Mouse (Mus musculus): ENCODE data around the gene Acot3. TPM values are rescaled to one million over a fixed set of nuclear protein-coding genes. Genes with fewer than 3 reads are reported as not detected.
"Not testable (repeated sequence)": the region's sequence is repeated elsewhere in the genome, so short reads cannot be mapped to it uniquely, and the experiment has no call there.

The Acot3 gene
- total RNA-seq, 2 experiments from 2014 or later: 1.7 TPM

GRCm38 (mm10) chr12:84038241-84038640 is 13.7 kb upstream of the Acot3 start, which contains the start of gene Acot4:
TSS of gene Acot4 (plus strand) at chr12:84038379.
- intact Hi-C loops (cut with DNase I): loop anchor here (10.0 kb wide), 1 partner anchor 323 kb away; no protein-coding TSS in a partner anchor
- not testable (repeated sequence) for DNase-seq (ENCODE audit: low spot score)

DNA sequence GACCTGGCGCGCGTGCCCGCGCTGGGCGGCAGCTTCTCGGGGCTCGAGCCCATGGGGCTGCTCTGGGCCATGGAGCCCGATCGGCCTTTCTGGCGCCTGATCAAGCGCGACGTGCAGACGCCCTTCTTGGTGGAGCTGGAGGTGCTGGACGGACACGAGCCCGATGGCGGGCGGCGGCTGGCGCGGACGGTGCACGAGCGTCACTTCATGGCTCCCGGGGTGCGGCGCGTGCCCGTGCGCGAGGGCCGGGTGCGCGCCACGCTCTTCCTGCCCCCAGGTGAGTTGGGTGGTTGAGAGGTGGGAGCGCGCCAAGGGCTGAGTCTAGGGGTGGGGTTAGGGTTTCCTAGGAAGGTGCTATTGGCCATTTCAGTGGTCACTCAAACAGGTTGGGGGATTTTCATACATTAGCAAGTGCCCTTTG is 13.2 kb upstream of the Acot3 start, which contains the start of gene Gm49366:
Gene Gm49366 (plus strand): TSS at position 245 of the 421 bp plus-strand sequence.
- intact Hi-C loops (cut with DNase I): loop anchor here (10.0 kb wide), 1 partner anchor 324 kb away; no protein-coding TSS in a partner anchor
- DNase-seq (ENCODE audit: low spot score): peak; percentile 5

GRCm38 (mm10) chr12:84042248-84042647 is 9.7 kb upstream of the Acot3 start:
- DNase-seq (ENCODE audit: low spot score): no peak
- intact Hi-C loops (cut with DNase I): no loop called here

DNA sequence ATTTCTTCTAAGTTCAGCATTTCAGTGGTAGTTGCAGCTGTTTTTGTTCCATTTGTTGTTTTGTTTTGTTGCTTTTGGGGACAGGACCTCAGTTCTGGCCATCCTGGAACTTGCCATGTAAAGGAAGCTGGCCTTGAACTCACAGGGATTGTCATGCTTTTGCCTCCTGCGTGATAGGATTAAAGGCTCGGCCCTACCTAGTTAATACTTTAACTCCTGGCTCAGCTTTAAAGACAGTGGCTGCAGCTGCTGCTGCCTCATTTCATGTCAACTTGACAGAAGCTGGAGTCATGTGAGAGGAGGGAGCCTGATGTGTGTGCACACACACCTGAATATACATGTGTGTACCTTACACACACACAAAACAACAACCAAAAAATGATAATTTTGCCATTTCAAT is 7.9 kb upstream of the Acot3 start:
- intact Hi-C loops (cut with DNase I): no loop called here
- no peak for DNase-seq (ENCODE audit: low spot score)

- intact Hi-C loops (cut with DNase I): no loop called here
- DNase-seq (ENCODE audit: low spot score): no peak
Observed at GRCm38 (mm10) chr12:84046906-84047305, 5.0 kb upstream of the Acot3 start.

DNA sequence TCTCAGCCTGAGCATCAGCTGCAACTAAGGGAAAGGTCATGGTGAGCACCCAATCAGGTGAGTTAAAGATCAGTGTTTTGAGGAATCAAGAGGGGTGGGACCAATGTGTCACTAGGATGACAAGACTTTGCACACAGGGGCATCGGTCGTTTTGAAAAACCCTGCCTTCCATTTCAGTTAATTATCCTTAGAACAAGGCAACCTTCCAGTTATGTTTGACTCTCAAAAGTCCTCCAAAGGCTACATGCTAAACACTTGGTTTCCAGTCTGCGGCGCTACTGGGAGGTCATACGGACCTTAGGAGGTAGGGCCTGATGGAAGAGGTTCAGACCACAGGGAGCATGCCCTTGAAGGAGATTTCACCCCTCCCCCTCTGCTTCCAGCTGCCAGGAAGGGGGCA is 1.2 kb upstream of the Acot3 start:
- intact Hi-C loops (cut with DNase I); DNase-seq (ENCODE audit: low spot score): not testable (repeated sequence)

DNA sequence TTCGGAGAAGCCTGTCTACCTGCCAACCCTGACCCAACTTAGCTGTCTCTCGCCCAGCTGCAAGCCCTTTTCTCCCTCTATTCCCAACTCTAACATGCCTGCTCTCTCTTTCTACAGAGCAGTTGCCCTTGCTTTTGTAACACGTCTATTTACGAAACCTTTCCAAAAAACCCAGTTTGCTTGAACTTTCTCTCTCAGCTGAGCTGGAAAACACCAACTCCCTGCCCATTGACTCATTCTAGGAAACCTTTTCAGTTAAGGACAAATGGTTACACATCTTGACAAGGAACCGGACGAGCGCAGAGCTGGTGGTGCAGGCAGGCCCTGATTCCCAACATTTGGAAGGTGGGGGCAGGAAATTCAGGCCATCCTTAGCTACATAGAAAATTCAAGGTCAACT is 665 bp downstream of the Acot3 start:
- intact Hi-C loops (cut with DNase I): no loop called here

GRCm38 (mm10) chr12:84053173-84053572 is 1.2 kb downstream of the Acot3 start:
- no peak for DNase-seq (ENCODE audit: low spot score)
- intact Hi-C loops (cut with DNase I): no loop called here

More for the DNA sequence above, 665 bp downstream of the Acot3 start:
- DNase-seq (ENCODE audit: low spot score): no peak

GRCm38 (mm10) chr12:84053679-84054391 is 1.9 kb downstream of the Acot3 start:
- DNase-seq (ENCODE audit: low spot score): no peak

DNA sequence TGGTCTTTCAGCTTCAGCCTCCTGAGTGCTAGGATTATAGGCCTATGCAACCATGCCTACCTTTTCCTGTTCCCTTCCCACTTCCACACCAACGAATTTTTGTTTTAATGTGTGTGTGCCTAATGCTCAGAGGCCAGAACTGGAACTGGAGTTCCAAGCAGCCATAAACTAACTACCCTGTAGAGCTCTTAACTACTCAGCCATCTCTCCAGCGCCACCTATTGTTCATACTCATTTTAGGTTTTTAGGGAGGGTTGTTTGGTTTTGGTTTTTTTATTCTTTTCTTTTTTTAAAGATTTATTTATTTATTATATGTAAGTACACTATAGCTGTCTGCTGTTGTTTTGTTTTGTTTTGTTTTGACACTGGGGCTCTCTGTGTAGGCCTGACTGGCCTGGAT is 9.0 kb downstream of the Acot3 start:
- no peak for DNase-seq (ENCODE audit: low spot score)
- intact Hi-C loops (cut with DNase I): loop anchor here (2.0 kb wide), 1 partner anchor 88 kb away; no protein-coding TSS in a partner anchor

More at GRCm38 (mm10) chr12:84053679-84054391, 1.9 kb downstream of the Acot3 start:
- intact Hi-C loops (cut with DNase I): no loop called here

GRCm38 (mm10) chr12:84062336-84062735 is 10.4 kb downstream of the Acot3 start:
- intact Hi-C loops (cut with DNase I): no loop called here
- DNase-seq (ENCODE audit: low spot score): no peak

DNA sequence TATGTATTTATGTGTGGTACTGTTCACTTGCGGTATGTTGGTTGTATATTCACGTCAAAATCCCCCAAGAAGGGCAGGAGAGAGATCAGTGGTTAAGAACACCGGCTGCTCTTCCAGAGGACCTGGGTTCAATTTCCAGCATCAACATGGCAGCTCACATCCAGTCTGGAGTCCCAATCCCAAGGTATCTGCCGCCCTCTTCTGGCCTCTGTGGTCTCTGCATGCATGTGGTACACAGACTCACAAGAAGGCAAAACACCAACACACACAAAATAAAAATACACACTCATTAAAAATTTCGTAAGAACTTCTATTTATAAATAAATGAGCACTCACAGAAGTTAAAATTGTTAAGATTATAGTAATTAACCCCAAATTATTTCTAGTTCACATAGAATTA is 11.3 kb downstream of the Acot3 start:
- intact Hi-C loops (cut with DNase I): no loop called here
- DNase-seq (ENCODE audit: low spot score): no peak

DNA sequence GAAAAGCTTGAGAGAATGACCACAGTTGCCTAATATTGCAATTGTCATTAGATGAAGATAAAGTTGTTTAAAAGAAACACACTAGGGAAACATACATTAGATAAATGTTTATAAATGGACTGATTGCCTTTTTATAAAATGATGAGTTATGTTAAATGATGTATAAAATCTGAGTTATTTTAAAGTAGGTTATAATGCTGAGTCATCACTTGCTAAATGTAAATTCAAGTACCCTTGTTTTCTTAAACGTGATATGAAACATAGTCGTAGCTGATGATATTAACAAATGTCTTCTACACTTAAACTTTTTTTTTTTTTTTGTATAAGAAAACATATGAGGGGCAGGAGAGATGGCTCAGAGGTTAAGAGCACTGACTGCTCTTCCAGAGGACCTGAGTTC is 11.9 kb downstream of the Acot3 start:
- intact Hi-C loops (cut with DNase I): no loop called here
- no peak for DNase-seq (ENCODE audit: low spot score)

GRCm38 (mm10) chr12:84064621-84065020 is 12.7 kb downstream of the Acot3 start:
- intact Hi-C loops (cut with DNase I): no loop called here
- DNase-seq (ENCODE audit: low spot score): no peak

DNA sequence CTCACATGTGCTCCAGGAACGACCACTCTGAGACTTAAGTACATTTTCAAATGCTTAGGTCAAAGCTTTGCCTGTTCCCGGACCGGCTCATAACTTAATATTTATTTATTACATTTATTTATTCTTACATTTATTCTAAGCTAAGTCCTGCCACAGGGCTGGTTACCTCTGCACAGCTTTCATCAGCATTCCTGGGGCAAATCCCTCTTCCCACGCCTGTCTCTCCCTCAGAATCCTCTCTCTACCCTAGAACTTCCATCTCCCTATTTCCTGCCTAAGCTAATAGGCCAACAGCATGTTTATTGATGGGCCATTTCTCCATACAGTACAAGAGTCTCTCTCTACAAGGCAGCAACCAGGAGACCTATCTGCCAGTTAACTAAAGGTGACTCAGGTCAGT is 15.8 kb downstream of the Acot3 start:
- intact Hi-C loops (cut with DNase I): no loop called here
- DNase-seq (ENCODE audit: low spot score): no peak

DNA sequence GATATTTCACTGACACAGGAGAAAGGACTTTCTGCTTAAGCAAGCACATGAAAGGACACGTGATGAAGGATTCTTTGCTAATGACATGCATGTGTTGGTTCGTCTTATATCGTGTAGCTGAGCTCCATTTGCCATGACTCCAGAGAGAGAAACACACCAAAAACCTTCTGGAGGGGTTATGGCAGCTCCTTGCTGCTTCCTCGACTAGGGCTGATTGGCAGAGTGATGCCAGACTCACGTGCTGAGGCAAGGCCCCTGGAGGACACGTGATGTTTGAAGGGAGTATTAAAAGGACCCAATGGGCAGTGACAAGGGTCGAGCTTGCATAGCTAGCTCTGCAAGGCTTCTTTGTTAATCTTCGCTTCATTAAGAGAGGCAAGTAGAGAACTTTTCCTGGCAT is 16.4 kb downstream of the Acot3 start:
- no peak for DNase-seq (ENCODE audit: low spot score)
- intact Hi-C loops (cut with DNase I): no loop called here

DNA sequence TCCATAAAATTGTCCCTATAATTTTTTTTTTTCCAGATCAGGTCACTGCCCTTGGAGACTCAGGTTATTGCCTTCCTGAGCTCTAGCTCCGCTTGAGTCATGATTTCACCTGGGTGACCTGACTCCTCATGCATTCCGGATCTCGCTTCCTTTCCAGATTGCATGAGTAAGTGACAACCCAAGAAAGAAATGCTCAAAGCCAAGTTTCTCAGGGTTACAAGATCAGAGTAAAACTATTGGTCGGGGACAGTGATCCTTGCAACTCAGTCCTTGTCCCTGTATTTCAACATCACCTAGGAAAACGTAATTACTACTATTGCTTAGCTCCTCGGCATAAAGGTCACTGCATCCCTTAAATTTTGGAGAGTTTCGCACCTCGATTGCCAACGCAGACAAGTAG is 17.0 kb downstream of the Acot3 start, which contains the start of gene Acot5:
Gene Acot5 (plus strand): TSS at position 340 of the 400 bp plus-strand sequence.
- intact Hi-C loops (cut with DNase I): no loop called here
- no peak for DNase-seq (ENCODE audit: low spot score)

GRCm38 (mm10) chr12:84069582-84069981 is 17.6 kb downstream of the Acot3 start:
- intact Hi-C loops (cut with DNase I); DNase-seq (ENCODE audit: low spot score): not testable (repeated sequence)

DNA sequence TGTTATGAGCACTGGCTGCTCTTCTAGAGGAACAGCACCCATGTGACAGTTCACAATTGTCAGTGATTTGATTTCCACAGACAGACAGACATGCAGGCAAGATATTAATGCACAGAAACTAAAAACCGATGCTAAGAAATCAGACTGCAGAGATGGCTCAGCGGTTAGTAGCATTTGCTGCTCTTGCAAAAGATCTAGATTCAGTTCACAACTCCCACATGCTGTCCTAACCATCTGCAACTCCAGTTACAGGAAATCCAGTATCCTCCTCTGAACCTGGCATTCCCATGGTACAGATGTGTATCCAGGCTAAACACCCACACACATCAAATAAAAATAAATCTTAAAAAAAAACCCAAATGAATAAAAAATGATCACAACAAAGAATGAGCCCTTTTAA is 19.8 kb downstream of the Acot3 start:
- intact Hi-C loops (cut with DNase I): no loop called here
- DNase-seq (ENCODE audit: low spot score): no peak

DNA sequence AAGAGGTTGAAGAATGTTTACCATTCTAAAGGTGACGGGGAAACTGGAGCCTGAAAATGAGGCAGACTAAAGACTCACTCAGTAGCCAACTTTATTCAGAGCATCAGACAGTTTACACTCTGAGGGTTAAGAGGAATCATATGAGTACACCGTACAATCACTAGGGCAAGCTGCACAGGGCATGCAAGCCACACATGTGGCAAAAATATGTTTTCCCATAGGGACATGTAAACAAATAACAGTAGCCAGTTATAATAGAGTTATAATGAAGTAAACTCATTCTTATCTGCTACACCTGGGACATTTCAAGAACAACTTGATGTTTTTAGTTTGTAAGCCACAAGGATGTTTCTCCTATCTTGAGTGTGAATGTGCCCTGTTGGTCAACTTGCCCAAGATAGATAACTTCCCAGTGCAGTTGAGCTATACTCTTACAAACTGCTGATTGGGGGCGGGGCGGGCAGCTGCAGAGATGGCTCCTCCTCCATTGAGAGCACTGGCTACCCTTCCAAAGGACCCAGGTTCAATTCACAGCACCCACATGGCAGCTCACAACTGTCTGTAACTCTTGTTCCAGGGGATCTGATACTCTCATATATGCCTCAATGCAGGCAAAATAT is 25.5 kb downstream of the Acot3 start:
- intact Hi-C loops (cut with DNase I): no loop called here
- DNase-seq (ENCODE audit: low spot score): no peak

DNA sequence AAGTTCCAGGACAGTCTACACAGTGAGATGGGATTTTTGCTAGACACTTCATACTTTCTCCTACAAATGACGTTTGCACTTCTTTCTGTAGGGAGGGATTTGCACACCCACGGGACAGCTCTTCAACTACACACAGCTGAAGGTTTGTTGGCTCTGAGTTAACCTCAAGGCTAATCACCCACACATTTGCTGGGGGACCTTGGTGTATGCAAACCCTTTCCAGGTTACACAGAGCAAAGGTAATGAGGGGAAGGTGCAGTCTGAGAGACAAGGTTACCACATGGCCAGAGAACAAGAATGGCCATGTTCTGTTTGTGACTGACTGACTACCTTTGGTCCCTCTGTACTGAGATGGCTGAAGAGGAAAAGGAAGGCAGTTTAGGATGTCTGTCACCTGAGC is 31.9 kb downstream of the Acot3 start:
- intact Hi-C loops (cut with DNase I): no loop called here
- no peak for DNase-seq (ENCODE audit: low spot score)
